Mouse (Mus musculus): ENCODE data around the gene Mfng. TPM values are rescaled to one million over a fixed set of nuclear protein-coding genes. Genes with fewer than 3 reads are reported as not detected.

Gene Mfng
- polyA plus RNA-seq (2011; ENCODE audit: insufficient read length, low read depth, missing spikeins) = not detected in 2 replicates

DNA sequence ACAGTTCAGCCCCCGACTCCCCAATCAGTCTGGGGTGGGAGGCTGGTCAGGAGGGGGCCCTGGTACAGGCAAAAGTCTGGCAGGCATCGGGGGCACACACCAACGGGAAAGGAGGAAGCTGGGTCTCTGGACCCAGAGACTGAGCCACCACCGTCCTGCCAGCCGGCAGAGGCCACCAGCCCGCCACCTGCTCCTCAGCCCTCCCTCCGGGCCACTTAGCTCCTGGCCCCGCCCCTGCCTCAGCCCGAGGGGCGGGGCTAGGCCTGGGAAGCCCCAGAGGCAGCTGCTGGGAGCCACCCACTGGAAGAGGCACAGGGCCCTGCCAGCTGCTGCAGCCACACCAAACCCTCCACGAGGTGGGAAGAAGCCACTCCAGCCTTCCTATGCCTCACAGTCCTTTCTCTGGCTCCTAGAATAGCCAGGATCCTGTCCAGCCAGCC is at the start of gene Mfng:
Gene Mfng (minus strand): TSS at position 186 of the 440 bp plus-strand sequence.
- TF ChIP-seq POLR2A (IDR thresholded peaks at IDR 0.05; ENCODE audit: low read depth, low read length) = no peak
- TF ChIP-seq CTCF (IDR thresholded peaks at IDR 0.05; ENCODE audit: borderline replicate concordance, insufficient read depth, low read length) = no peak
- Histone ChIP-seq H3K4me1 (ENCODE audit: control insufficient read depth, insufficient read depth, low read length) (no peaks in the 10 kb centered on the region), H3K27ac (ENCODE audit: insufficient read depth, low read length) (no peak within 1 kb of the TSS), H3K4me3 (ENCODE audit: insufficient read depth, low read length) (no peak within 1 kb of the TSS)

DNA sequence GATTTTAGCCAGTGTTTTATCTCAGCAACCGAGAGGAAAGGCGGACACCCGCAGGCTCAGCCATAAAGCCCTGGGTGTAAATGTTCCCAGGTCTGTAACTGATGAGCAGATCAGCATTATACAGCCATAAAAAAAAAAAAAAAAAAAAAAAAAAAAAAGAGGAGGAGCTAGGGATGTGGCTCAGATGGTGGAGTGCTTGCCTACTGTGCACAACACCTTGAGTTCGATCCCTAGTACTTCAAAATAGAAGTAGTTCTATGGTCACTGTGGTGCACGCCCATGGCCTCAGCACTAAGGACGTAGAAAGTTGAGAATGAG is 42.8 kb upstream of the Mfng start:
- H3K4me1 ChIP-seq (ENCODE audit: control insufficient read depth, insufficient read depth, low read length) = 0 out of 2 replicates have a peak, but pooled peaks cover 2% of the 10 kb centered on the region
- no peak for TF ChIP-seq POLR2A (IDR thresholded peaks at IDR 0.05; ENCODE audit: low read depth, low read length)
- TF ChIP-seq CTCF (IDR thresholded peaks at IDR 0.05; ENCODE audit: borderline replicate concordance, insufficient read depth, low read length) = no peak
- H3K27ac ChIP-seq (ENCODE audit: insufficient read depth, low read length) = no peak overlapping the region
- no peak overlapping the region for H3K4me3 ChIP-seq (ENCODE audit: insufficient read depth, low read length)

DNA sequence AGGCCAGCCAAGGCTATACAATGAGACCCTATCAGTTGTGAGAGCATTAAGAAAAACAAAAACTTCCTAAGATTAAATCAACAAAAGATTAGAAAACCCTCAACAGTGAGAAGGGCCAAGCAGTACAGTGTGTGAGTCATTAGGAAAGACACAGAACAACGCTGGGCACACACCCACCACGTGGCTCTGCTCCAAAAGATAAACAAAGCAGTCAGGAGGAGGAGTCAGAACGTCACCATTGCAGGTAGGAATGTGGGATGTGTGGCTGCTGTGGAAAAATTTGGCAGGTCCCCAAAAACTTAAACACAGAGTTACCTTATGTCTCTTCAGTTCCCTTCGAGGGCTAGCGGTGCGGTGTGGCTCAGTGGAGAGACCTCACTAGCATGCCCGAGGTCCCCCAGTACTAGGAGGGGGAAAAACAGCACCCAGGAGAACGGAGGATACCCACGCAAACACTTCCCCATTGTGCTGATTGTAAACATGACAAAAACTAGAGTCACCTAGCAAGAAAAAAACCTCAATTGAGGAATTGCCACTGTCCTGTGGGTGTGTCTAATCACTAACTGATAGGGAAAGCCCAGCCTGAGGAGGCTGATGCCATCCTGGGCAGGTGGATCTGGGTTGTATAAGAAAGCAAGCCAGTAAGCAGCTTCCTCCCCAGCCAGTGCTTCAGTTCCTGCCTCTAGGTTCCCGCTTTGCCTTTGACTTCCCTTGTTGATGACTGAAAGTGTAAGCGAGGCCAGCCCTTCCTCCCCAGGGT is 42.2 kb upstream of the Mfng start:
- Histone ChIP-seq H3K4me3 (ENCODE audit: insufficient read depth, low read length) (no peak overlapping the region), H3K27ac (ENCODE audit: insufficient read depth, low read length) (no peak overlapping the region), H3K4me1 (ENCODE audit: control insufficient read depth, insufficient read depth, low read length) (0 out of 2 replicates have a peak, but pooled peaks cover 2% of the 10 kb centered on the region)
- TF ChIP-seq POLR2A (IDR thresholded peaks at IDR 0.05; ENCODE audit: low read depth, low read length) (no peak), CTCF (IDR thresholded peaks at IDR 0.05; ENCODE audit: borderline replicate concordance, insufficient read depth, low read length) (no peak)

GRCm38 (mm10) chr15:78813603-78814002 is 40.3 kb upstream of the Mfng start:
- TF ChIP-seq CTCF (IDR thresholded peaks at IDR 0.05; ENCODE audit: borderline replicate concordance, insufficient read depth, low read length) = no peak
- Histone ChIP-seq H3K4me1 (ENCODE audit: control insufficient read depth, insufficient read depth, low read length) (0 out of 2 replicates have a peak, but pooled peaks cover 2% of the 10 kb centered on the region), H3K27ac (ENCODE audit: insufficient read depth, low read length) (no peak overlapping the region), H3K4me3 (ENCODE audit: insufficient read depth, low read length) (no peak overlapping the region)

GRCm38 (mm10) chr15:78810146-78810545 is 36.9 kb upstream of the Mfng start:
- H3K4me1 ChIP-seq (ENCODE audit: control insufficient read depth, insufficient read depth, low read length) = peaks cover 16% of the 10 kb centered on the region
- H3K27ac ChIP-seq (ENCODE audit: insufficient read depth, low read length) = no peak overlapping the region
- no peak for TF ChIP-seq CTCF (IDR thresholded peaks at IDR 0.05; ENCODE audit: borderline replicate concordance, insufficient read depth, low read length)
- TF ChIP-seq POLR2A (IDR thresholded peaks at IDR 0.05; ENCODE audit: low read depth, low read length) = no peak
- H3K4me3 ChIP-seq (ENCODE audit: insufficient read depth, low read length) = no peak overlapping the region

- Histone ChIP-seq H3K4me1 (ENCODE audit: control insufficient read depth, insufficient read depth, low read length) (peaks cover 16% of the 10 kb centered on the region), H3K27ac (ENCODE audit: insufficient read depth, low read length) (no peak overlapping the region), H3K4me3 (ENCODE audit: insufficient read depth, low read length) (no peak overlapping the region)
- no peak for TF ChIP-seq CTCF (IDR thresholded peaks at IDR 0.05; ENCODE audit: borderline replicate concordance, insufficient read depth, low read length)
- TF ChIP-seq POLR2A (IDR thresholded peaks at IDR 0.05; ENCODE audit: low read depth, low read length) = no peak
Measured at GRCm38 (mm10) chr15:78809739-78810138, 36.5 kb upstream of the Mfng start.

GRCm38 (mm10) chr15:78808980-78809379 is 35.7 kb upstream of the Mfng start:
- peaks cover 16% of the 10 kb centered on the region for H3K4me1 ChIP-seq (ENCODE audit: control insufficient read depth, insufficient read depth, low read length)
- TF ChIP-seq CTCF (IDR thresholded peaks at IDR 0.05; ENCODE audit: borderline replicate concordance, insufficient read depth, low read length) = no peak
- no peak for TF ChIP-seq POLR2A (IDR thresholded peaks at IDR 0.05; ENCODE audit: low read depth, low read length)
- H3K27ac ChIP-seq (ENCODE audit: insufficient read depth, low read length) = no peak overlapping the region
- no peak overlapping the region for H3K4me3 ChIP-seq (ENCODE audit: insufficient read depth, low read length)

GRCm38 (mm10) chr15:78807141-78807540 is 33.9 kb upstream of the Mfng start:
- Histone ChIP-seq H3K4me1 (ENCODE audit: control insufficient read depth, insufficient read depth, low read length) (peaks cover 25% of the 10 kb centered on the region), H3K4me3 (ENCODE audit: insufficient read depth, low read length) (no peak overlapping the region), H3K27ac (ENCODE audit: insufficient read depth, low read length) (peak overlapping the region; percentile 58)
- no peak for TF ChIP-seq POLR2A (IDR thresholded peaks at IDR 0.05; ENCODE audit: low read depth, low read length)
- no peak for TF ChIP-seq CTCF (IDR thresholded peaks at IDR 0.05; ENCODE audit: borderline replicate concordance, insufficient read depth, low read length)

DNA sequence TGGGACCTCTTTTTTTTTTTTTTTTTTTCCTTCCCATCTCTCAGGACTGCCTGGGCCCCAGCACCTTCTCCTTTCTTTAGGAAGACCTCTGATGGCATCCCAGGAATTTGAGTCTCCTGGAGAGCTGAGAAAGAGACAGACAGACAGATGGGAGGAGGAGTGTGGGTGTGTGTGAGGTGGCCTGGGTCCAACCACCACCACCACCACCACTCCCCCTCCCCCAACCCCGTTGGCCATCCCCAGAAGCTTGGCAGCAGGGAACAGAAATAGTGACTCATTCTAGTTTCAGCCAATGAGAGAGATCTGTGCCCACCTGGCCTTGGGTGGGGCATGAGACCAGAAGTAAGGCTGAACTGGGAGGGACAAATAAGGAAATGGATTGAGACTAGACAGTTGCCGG is 33.3 kb upstream of the Mfng start:
- Histone ChIP-seq H3K4me1 (ENCODE audit: control insufficient read depth, insufficient read depth, low read length) (peaks cover 25% of the 10 kb centered on the region), H3K27ac (ENCODE audit: insufficient read depth, low read length) (peak overlapping the region; percentile 58), H3K4me3 (ENCODE audit: insufficient read depth, low read length) (no peak overlapping the region)
- TF ChIP-seq POLR2A (IDR thresholded peaks at IDR 0.05; ENCODE audit: low read depth, low read length) (no peak), CTCF (IDR thresholded peaks at IDR 0.05; ENCODE audit: borderline replicate concordance, insufficient read depth, low read length) (no peak)

DNA sequence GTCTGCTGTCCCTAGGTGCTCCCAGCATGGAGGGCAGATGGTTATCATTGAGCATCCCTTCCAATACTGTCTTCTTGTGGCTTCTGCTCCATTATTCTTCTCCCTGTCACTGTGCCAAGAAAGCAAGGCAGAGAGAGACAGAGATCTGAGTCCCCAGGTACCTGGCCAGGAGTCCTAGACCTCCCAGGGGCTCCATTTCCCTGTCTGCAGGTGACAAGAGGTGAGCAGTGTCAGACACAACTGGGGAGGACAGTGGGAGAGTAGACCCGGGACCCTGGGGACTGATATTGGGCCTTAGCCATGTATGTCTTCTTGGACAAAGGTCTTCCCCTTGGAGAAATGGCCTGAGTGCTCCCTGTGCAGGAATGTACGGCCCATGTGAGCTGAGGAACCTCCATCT is 32.1 kb upstream of the Mfng start:
- no peak for TF ChIP-seq POLR2A (IDR thresholded peaks at IDR 0.05; ENCODE audit: low read depth, low read length)
- TF ChIP-seq CTCF (IDR thresholded peaks at IDR 0.05; ENCODE audit: borderline replicate concordance, insufficient read depth, low read length) = no peak
- no peak overlapping the region for H3K4me3 ChIP-seq (ENCODE audit: insufficient read depth, low read length)
- peaks cover 23% of the 10 kb centered on the region for H3K4me1 ChIP-seq (ENCODE audit: control insufficient read depth, insufficient read depth, low read length)
- H3K27ac ChIP-seq (ENCODE audit: insufficient read depth, low read length) = no peak overlapping the region
